In the genomic region with DNA sequence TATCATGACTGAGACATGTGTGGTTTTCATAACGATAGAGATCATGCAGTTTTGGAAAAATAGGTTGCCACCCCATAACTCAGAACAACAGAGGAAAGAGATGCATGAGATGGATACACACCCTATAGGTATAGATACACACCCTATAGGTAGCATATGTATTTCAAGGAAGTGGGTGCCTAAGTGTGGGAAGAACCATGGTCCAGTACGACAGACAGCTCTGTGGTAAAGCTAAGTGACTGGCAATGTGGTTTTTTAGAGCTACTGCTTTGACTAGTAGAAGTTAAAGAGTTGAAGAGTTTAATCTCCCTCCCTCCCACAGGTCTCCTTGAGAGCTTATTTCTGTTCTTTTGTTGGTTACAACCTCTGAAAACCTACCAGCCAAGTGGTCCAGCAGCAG, we compare ENCODE assay signal across 24 mouse cellular contexts.
DNase-seq lines count a peak whose midpoint lies in the region; ATAC-seq lines count a peak whose summit lies in the region.
"Had no signal": no experiment of that assay in that cellular context is flagged by ENCODE, and none has a peak within 500 bp of the region (broad histone marks: within the 10 kb centered on the region; RNA-seq: fewer than 3 reads in every experiment).

No protein-coding gene starts in this region.

- no peak overlapping the region for H3K4me3 ChIP-seq in forebrain, embryonic 11.5 days (ENCODE audit: low read depth, low read length)
- H3K4me3 ChIP-seq: embryonic facial prominence, embryonic 13.5 days; embryonic facial prominence, embryonic 15.5 days; erythroblast, embryonic 14.5 days; forebrain, embryonic 10.5 days; forebrain, embryonic 13.5 days had no signal

- H3K27ac ChIP-seq in forebrain, embryonic 11.5 days (ENCODE audit: low read depth, low read length) = no peak overlapping the region
- H3K27ac ChIP-seq: embryonic facial prominence, embryonic 13.5 days; embryonic facial prominence, embryonic 15.5 days; forebrain, embryonic 10.5 days; forebrain, embryonic 13.5 days had no signal

- no peak overlapping the region for H3K9ac ChIP-seq in forebrain, embryonic 11.5 days (ENCODE audit: low read length)
- H3K9ac ChIP-seq: embryonic facial prominence, embryonic 13.5 days; embryonic facial prominence, embryonic 15.5 days; forebrain, embryonic 13.5 days had no signal

- H3K4me1 ChIP-seq in forebrain, embryonic 11.5 days (replicated peaks; ENCODE audit: control insufficient read depth, insufficient read depth, low read length) = no peaks in the 10 kb centered on the region
- H3K4me1 ChIP-seq: forebrain, embryonic 13.5 days had no signal

- no peaks in the 10 kb centered on the region for H3K36me3 ChIP-seq in forebrain, embryonic 11.5 days (ENCODE audit: control insufficient read depth, insufficient read depth, low read length)
- H3K36me3 ChIP-seq: embryonic facial prominence, embryonic 13.5 days; embryonic facial prominence, embryonic 15.5 days; forebrain, embryonic 10.5 days; G1E had no signal

- no peaks in the 10 kb centered on the region for H3K9me3 ChIP-seq in forebrain, embryonic 11.5 days (ENCODE audit: control insufficient read depth, low read length)
- H3K9me3 ChIP-seq: embryonic facial prominence, embryonic 13.5 days; embryonic facial prominence, embryonic 15.5 days; forebrain, embryonic 13.5 days; G1E had no signal

- no peaks in the 10 kb centered on the region for H3K27me3 ChIP-seq in forebrain, embryonic 11.5 days (ENCODE audit: control insufficient read depth, insufficient read depth, low read length)
- H3K27me3 ChIP-seq: CH12.LX; embryonic facial prominence, embryonic 13.5 days; embryonic facial prominence, embryonic 15.5 days; forebrain, embryonic 13.5 days; Patski had no signal

- no peak overlapping the region for H3K4me2 ChIP-seq in forebrain, embryonic 11.5 days (ENCODE audit: low read depth, low read length, severe bottlenecking)
- H3K4me2 ChIP-seq: embryonic facial prominence, embryonic 13.5 days; embryonic facial prominence, embryonic 15.5 days; forebrain, embryonic 13.5 days had no signal

- peak; percentile 33 for DNase-seq in CD4-positive, CD25-positive, alpha-beta regulatory T cell, adult 2 months (ENCODE audit: low read depth, low spot score)
- DNase-seq in induced T-regulatory cell, adult 2 months (ENCODE audit: low read depth) = peak; percentile 63
- no peak for DNase-seq in forebrain, embryonic 11.5 days (ENCODE audit: low spot score)
- DNase-seq in cerebellum, postnatal 25 days = no peak
- DNase-seq: adrenal gland, adult 8-10 months; adrenal gland, postnatal 14 days; adrenal gland, postnatal 36 days; cerebellum, adult 11-12 months; cerebellum, adult 2 months; cerebellum, adult 9-10 months; cerebellum, postnatal 10 days; cerebellum, postnatal 36 days; embryo, embryonic 11 days had no signal

- no peak for ATAC-seq in forebrain, embryonic 11.5 days (replicated peaks; ENCODE audit: low FRiP score)
- no peak for ATAC-seq in monocyte, adult 5-6 weeks (replicated peaks; ENCODE audit: insufficient number of reproducible peaks, low FRiP score, low TSS enrichment, poor library complexity, severe bottlenecking)
- ATAC-seq: activated CD4-positive, CD25-positive, alpha-beta regulatory T cell, adult 4 months; forebrain, embryonic 13.5 days; forebrain, embryonic 16.5 days; Patski had no signal

- WGBS in forebrain, embryonic 11.5 days = 98% methylated on average over 2 of the region's 2 CpGs

Comparison
In these comparisons a context has a peak if more than half of its experiments do, and no peak if none do; other contexts are left out.
1. DNase-seq: peak in CD4-positive, CD25-positive, alpha-beta regulatory T cell, adult 2 months (single experiment) and induced T-regulatory cell, adult 2 months (single experiment); none in forebrain, embryonic 11.5 days (single experiment) and cerebellum, postnatal 25 days (0 of 2).